Mouse (Mus musculus) splenic B cell, adult 2 months (primary cell): ENCODE data around the gene Pin4.

Experiments
- DNase-seq: peaks from one replicate; pipeline ENCODE4 v3.0.0-alpha.2; 2011; ENCODE audit warnings: low read depth, low spot score
- H3K27me3 ChIP-seq: 2 replicates; pipeline ENCODE4 v1.6.1; 2012; ENCODE audit warnings: mild to moderate bottlenecking, low read length, moderate library complexity, mixed read lengths; ENCODE audit not compliant: control insufficient read depth, poor library complexity, insufficient read depth, severe bottlenecking
- H3K36me3 ChIP-seq: 2 replicates; pipeline ENCODE4 v1.6.1; 2012; ENCODE audit warnings: mild to moderate bottlenecking, low read length, moderate library complexity, mixed read lengths; ENCODE audit not compliant: control insufficient read depth, poor library complexity, insufficient read depth, severe bottlenecking

Gene Pin4

GRCm38 (mm10) chrX:102170900-102171299 lies 51.7 kb downstream of the Pin4 start:
- DNase-seq = no peak
- no peaks in the 10 kb centered on the region for H3K27me3 ChIP-seq

GRCm38 (mm10) chrX:102175538-102176287 lies 56.5 kb downstream of the Pin4 start:
- no peaks in the 10 kb centered on the region for H3K36me3 ChIP-seq
- no peaks in the 10 kb centered on the region for H3K27me3 ChIP-seq
- no peak for DNase-seq

More at GRCm38 (mm10) chrX:102170900-102171299, 51.7 kb downstream of the Pin4 start:
- H3K36me3 ChIP-seq = no peaks in the 10 kb centered on the region
